Mouse (Mus musculus) CH12.LX (cell line): ENCODE measurements around the gene Slc39a13. TPM values are rescaled to one million over a fixed set of nuclear protein-coding genes. Genes with fewer than 3 reads are reported as not detected.

Experiments used
- DNase-seq: peaks from one replicate; pipeline ENCODE4 v3.0.0-alpha.2; 2013; ENCODE audit errors: extremely low read depth
- H3K27ac ChIP-seq: 2 replicates; pipeline ENCODE4 v1.5.1; 2012; ENCODE audit warnings: low read depth, mild to moderate bottlenecking, control low read depth, moderate library complexity; ENCODE audit not compliant: insufficient read depth
- H3K27me3 ChIP-seq: replicated peaks from 2 replicates; pipeline ENCODE3; 2012; ENCODE audit warnings: inconsistent platforms
- H3K36me3 ChIP-seq, 2 experiments: replicated peaks in 1 of 2; 2 replicates each; pipeline versions ENCODE3 to v1.6.1; 2012; ENCODE audit warnings: inconsistent platforms in 1 of 2, low read length in 1 of 2, mild to moderate bottlenecking in 1 of 2, mixed read lengths in 1 of 2, moderate library complexity in 1 of 2; ENCODE audit not compliant: control insufficient read depth in 1 of 2, insufficient read depth in 1 of 2
- H3K4me1 ChIP-seq, 2 experiments: 2 replicates each; pipeline ENCODE4 v1.6.1; 2012; ENCODE audit warnings: inconsistent platforms in 1 of 2, moderate library complexity in 1 of 2; ENCODE audit not compliant: insufficient read depth in 2 of 2, control insufficient read depth in 1 of 2
- H3K4me2 ChIP-seq: 2 replicates; pipeline ENCODE4 v1.6.1; 2012; ENCODE audit warnings: low read depth, mild to moderate bottlenecking, control low read depth; ENCODE audit not compliant: poor library complexity, insufficient read depth, severe bottlenecking
- H3K4me3 ChIP-seq, 3 experiments: fragments of 150-350 bp in 1 of 3; sonication (generic) in 1 of 3; replicated peaks in 1 of 3; 2 replicates each; pipeline versions ENCODE3 to v1.5.1; 2011 to 2012; ENCODE audit warnings: low read depth in 2 of 3, low read length in 2 of 3, mild to moderate bottlenecking in 2 of 3, moderate library complexity in 2 of 3, control low read depth in 1 of 3, improper control_type of control experiment in 1 of 3, inconsistent platforms in 1 of 3, mixed read lengths in 1 of 3; ENCODE audit not compliant: poor library complexity in 1 of 3
- H3K79me2 ChIP-seq: replicated peaks from 2 replicates; pipeline ENCODE4 v1.6.1; 2012; ENCODE audit warnings: mild to moderate bottlenecking, moderate library complexity; ENCODE audit not compliant: control insufficient read depth, poor library complexity, insufficient read depth, severe bottlenecking; ENCODE audit errors: extremely low read depth
- H3K9ac ChIP-seq: 2 replicates; pipeline ENCODE4 v1.6.1; 2012; ENCODE audit warnings: low read depth, mild to moderate bottlenecking, control low read depth, moderate library complexity; ENCODE audit not compliant: insufficient read depth
- H3K9me3 ChIP-seq: replicated peaks from 2 replicates; pipeline ENCODE3; 2012; ENCODE audit warnings: low read length, inconsistent platforms, mixed read lengths
- CTCF ChIP-seq, 2 experiments: IDR thresholded peaks in 1 of 2; conservative IDR thresholded peaks in 1 of 2; 2 replicates each; pipeline ENCODE4 v1.5.1; 2011 to 2012; ENCODE audit warnings: low read depth in 2 of 2, low read length in 2 of 2, improper control_type of control experiment in 1 of 2, inconsistent platforms in 1 of 2, mild to moderate bottlenecking in 1 of 2, moderate library complexity in 1 of 2
- E2F4 ChIP-seq: IDR thresholded peaks from 2 replicates; pipeline ENCODE4 v1.6.1; 2011; ENCODE audit warnings: low read depth, low read length, improper control_type of control experiment; ENCODE audit not compliant: insufficient replicate concordance
- ELF1 ChIP-seq: IDR thresholded peaks from 2 replicates; pipeline ENCODE4 v1.6.1; 2014; ENCODE audit warnings: low read depth, mild to moderate bottlenecking, inconsistent platforms, low read length, improper control_type of control experiment
- EP300 ChIP-seq: IDR thresholded peaks from 2 replicates; pipeline ENCODE4 v1.6.1; 2011; ENCODE audit warnings: low read length, improper control_type of control experiment
- ETS1 ChIP-seq: conservative IDR thresholded peaks from 2 replicates; pipeline ENCODE4 v1.6.1; 2012; ENCODE audit warnings: low read depth, mild to moderate bottlenecking, inconsistent platforms, low read length, improper control_type of control experiment, moderate library complexity
- GABPA ChIP-seq: IDR thresholded peaks from 2 replicates; pipeline ENCODE4 v1.6.1; 2012; ENCODE audit warnings: low read depth, low read length, improper control_type of control experiment, inconsistent platforms; ENCODE audit not compliant: insufficient replicate concordance
- HCFC1 ChIP-seq: IDR thresholded peaks from 2 replicates; pipeline ENCODE4 v1.6.1; 2012; ENCODE audit warnings: low read depth, mild to moderate bottlenecking, inconsistent platforms, low read length, improper control_type of control experiment
- IRF4 ChIP-seq: IDR thresholded peaks from 2 replicates; pipeline ENCODE4 v1.6.1; 2014; ENCODE audit warnings: low read depth, mild to moderate bottlenecking, inconsistent platforms, low read length, improper control_type of control experiment
- JUND ChIP-seq: conservative IDR thresholded peaks from 2 replicates; pipeline ENCODE4 v1.6.1; 2011; ENCODE audit warnings: low read depth, low read length, improper control_type of control experiment
- KAT2A ChIP-seq: IDR thresholded peaks from 2 replicates; pipeline ENCODE4 v1.6.1; 2012; ENCODE audit warnings: low read length, improper control_type of control experiment, inconsistent platforms; ENCODE audit not compliant: insufficient replicate concordance
- MAFK ChIP-seq: IDR thresholded peaks from 2 replicates; pipeline ENCODE4 v1.6.1; 2011; ENCODE audit warnings: low read length, improper control_type of control experiment; ENCODE audit not compliant: insufficient replicate concordance
- MAZ ChIP-seq: IDR thresholded peaks from 2 replicates; pipeline ENCODE4 v1.6.1; 2012; ENCODE audit warnings: low read depth, mild to moderate bottlenecking, inconsistent platforms, low read length, improper control_type of control experiment, moderate library complexity
- MEF2A ChIP-seq: IDR thresholded peaks from 2 replicates; pipeline ENCODE4 v1.6.1; 2014; ENCODE audit warnings: low read depth, mild to moderate bottlenecking, inconsistent platforms, low read length, improper control_type of control experiment, borderline replicate concordance
- MXI1 ChIP-seq: IDR thresholded peaks from 2 replicates; pipeline ENCODE4 v1.6.1; 2011; ENCODE audit warnings: mild to moderate bottlenecking, low read depth, low read length, improper control_type of control experiment
- MYC ChIP-seq: IDR thresholded peaks from 2 replicates; pipeline ENCODE4 v1.6.1; 2011; ENCODE audit warnings: low read depth, mild to moderate bottlenecking, improper control_type of control experiment, low read length
- NELFE ChIP-seq: IDR thresholded peaks from 2 replicates; pipeline ENCODE4 v1.6.1; 2011; ENCODE audit warnings: low read depth, low read length, improper control_type of control experiment
- NRF1 ChIP-seq: IDR thresholded peaks from 2 replicates; pipeline ENCODE4 v1.6.1; 2014; ENCODE audit warnings: low read depth, mild to moderate bottlenecking, inconsistent platforms, low read length, improper control_type of control experiment, moderate library complexity
- PAX5 ChIP-seq: IDR thresholded peaks from 2 replicates; pipeline ENCODE4 v1.6.1; 2012; ENCODE audit warnings: low read length, inconsistent platforms, mixed read lengths
- POLR2A ChIP-seq: IDR thresholded peaks from 2 replicates; pipeline ENCODE4 v1.6.1; 2011; ENCODE audit warnings: low read depth, mild to moderate bottlenecking, improper control_type of control experiment, low read length
- POLR2AphosphoS2 ChIP-seq: IDR thresholded peaks from 2 replicates; pipeline ENCODE4 v1.6.1; 2011; ENCODE audit warnings: low read depth, low read length, improper control_type of control experiment
- RAD21 ChIP-seq: IDR thresholded peaks from 2 replicates; pipeline ENCODE4 v1.6.1; 2011; ENCODE audit warnings: low read depth, mild to moderate bottlenecking, low read length, improper control_type of control experiment, moderate library complexity
- SIN3A ChIP-seq: IDR thresholded peaks from 2 replicates; pipeline ENCODE4 v1.6.1; 2012; ENCODE audit warnings: low read length, improper control_type of control experiment, inconsistent platforms
- SMC3 ChIP-seq: IDR thresholded peaks from 2 replicates; pipeline ENCODE4 v1.6.1; 2011; ENCODE audit warnings: low read depth, low read length, improper control_type of control experiment
- TCF12 ChIP-seq: IDR thresholded peaks from 2 replicates; pipeline ENCODE4 v1.6.1; 2014; ENCODE audit warnings: low read depth, mild to moderate bottlenecking, inconsistent platforms, low read length, improper control_type of control experiment
- UBTF ChIP-seq: IDR thresholded peaks from 2 replicates; pipeline ENCODE4 v1.6.1; 2012; ENCODE audit warnings: low read depth, mild to moderate bottlenecking, inconsistent platforms, low read length, improper control_type of control experiment, moderate library complexity
- USF1 ChIP-seq: IDR thresholded peaks from 2 replicates; pipeline ENCODE4 v1.6.1; 2014; ENCODE audit warnings: low read depth, mild to moderate bottlenecking, inconsistent platforms, low read length, improper control_type of control experiment
- USF2 ChIP-seq: conservative IDR thresholded peaks from 2 replicates; pipeline ENCODE4 v1.6.1; 2011; ENCODE audit warnings: low read depth, low read length, improper control_type of control experiment
- ZKSCAN1 ChIP-seq: IDR thresholded peaks from 2 replicates; pipeline ENCODE4 v1.6.1; 2012; ENCODE audit warnings: low read depth, inconsistent platforms, low read length, improper control_type of control experiment, borderline replicate concordance
- ZMIZ1 ChIP-seq: IDR thresholded peaks from 2 replicates; pipeline ENCODE4 v1.6.1; 2012; ENCODE audit warnings: low read depth, mild to moderate bottlenecking, inconsistent platforms, low read length, improper control_type of control experiment
- ZNF384 ChIP-seq: IDR thresholded peaks from 2 replicates; pipeline ENCODE4 v1.6.1; 2012; ENCODE audit warnings: low read depth, low read length, improper control_type of control experiment, inconsistent platforms
- dilution Hi-C: fragments of 300-500 bp; cut with MboI; formaldehyde crosslinking; loops from 2 replicates; pipeline ENCODE4 v1.14.3; 2020; ENCODE audit warnings: low sequenced_read_pairs; ENCODE audit not compliant: extremely low pct_unique_long_range_greater_than_20kb, extremely low pct_ligation_motif_present
- in situ Hi-C: fragments of 300-500 bp; cut with MboI; formaldehyde crosslinking; loops from 3 replicates; pipeline ENCODE4 v1.14.3; 2019; ENCODE audit warnings: low sequenced_read_pairs, low pct_ligation_motif_present, low pct_unique_long_range_greater_than_20kb, mixed read lengths
- polyA plus RNA-seq: library from polyadenylated mRNA; unstranded; fragments of >175 nt; gene quantifications from 2 replicates; pipeline ENCODE4 v1.2.1, GENCODE M21; 2012; ENCODE audit warnings: low read depth; ENCODE audit not compliant: insufficient read length
- total RNA-seq, 2 experiments: library from RNA; depleted of rRNA; stranded (reverse); fragments of 300-350 nt in 1 of 2; fragments of >200 nt in 1 of 2; gene quantifications; 2 replicates each; pipeline ENCODE4 v1.2.3; 2012 to 2014

The Slc39a13 gene
- total and polyA plus RNA-seq, 3 experiments = 3.5 to 7.5 (median 7.2) TPM

- peaks cover 0 to 8% of the 10 kb centered on the region in 2 experiments; a peak in 1 of 4 replicates for H3K4me1 ChIP-seq
- H3K79me2 ChIP-seq = no peaks in the 10 kb centered on the region
- dilution Hi-C loops = no loop called here
These were observed 39.0 kb downstream of the Slc39a13 start for GRCm38 (mm10) chr2:91031216-91031615.

GRCm38 (mm10) chr2:91027391-91028214 is 42.6 kb downstream of the Slc39a13 start:
- dilution Hi-C loops = no loop called here
- no peak for DNase-seq
- H3K4me3 ChIP-seq = no peak overlapping the region
- H3K4me2 ChIP-seq = no peak overlapping the region
- no peak overlapping the region for H3K27ac ChIP-seq
- H3K27me3 ChIP-seq = no peaks in the 10 kb centered on the region
- peaks cover 0 to 7% of the 10 kb centered on the region in 2 experiments for H3K36me3 ChIP-seq
- no peaks in the 10 kb centered on the region for H3K9me3 ChIP-seq
- no peak overlapping the region for H3K9ac ChIP-seq
- in situ Hi-C loops = no loop called here
- TF ChIP-seq SIN3A (no peak), EP300 (no peak), CTCF (conservative IDR thresholded peaks at IDR 0.05 in 1 of 2, IDR thresholded peaks at IDR 0.05 in 1 of 2; ENCODE audit: low read depth in 2 of 2, low read length in 2 of 2) (no peak), PAX5 (no peak), SMC3 (no peak), NRF1 (no peak), RAD21 (no peak), MYC (no peak), TCF12 (no peak), ELF1 (no peak), MAZ (no peak), NELFE (no peak), POLR2A (no peak), USF1 (no peak), USF2 (no peak), ZNF384 (no peak), ZKSCAN1 (no peak), POLR2AphosphoS2 (no peak), MXI1 (no peak), KAT2A (no peak)
- TF ChIP-seq, all 38 proteins: peak for 0
- H3K4me1 ChIP-seq = peaks cover 2 to 18% of the 10 kb centered on the region in 2 experiments; a peak in 2 of 4 replicates
- no peaks in the 10 kb centered on the region for H3K79me2 ChIP-seq

More at GRCm38 (mm10) chr2:91031216-91031615, 39.0 kb downstream of the Slc39a13 start:
- no peak for TF ChIP-seq KAT2A
- TF ChIP-seq ELF1 = no peak
- no peak for TF ChIP-seq ETS1
- TF ChIP-seq TCF12 = no peak
- TF ChIP-seq EP300 = no peak
- no peak for TF ChIP-seq MAFK
- no peak for TF ChIP-seq GABPA
- TF ChIP-seq E2F4 = no peak
- TF ChIP-seq RAD21 = no peak
- no peak for TF ChIP-seq ZMIZ1
- TF ChIP-seq JUND = no peak
- TF ChIP-seq POLR2AphosphoS2 = no peak
- no peak for TF ChIP-seq MEF2A
- no peak for TF ChIP-seq IRF4
- no peak for TF ChIP-seq USF2
- TF ChIP-seq HCFC1 = no peak
- TF ChIP-seq UBTF = no peak
- TF ChIP-seq MYC = no peak
- in situ Hi-C loops = no loop called here
- no peaks in the 10 kb centered on the region for H3K36me3 ChIP-seq
- H3K9me3 ChIP-seq = no peaks in the 10 kb centered on the region
- no peaks in the 10 kb centered on the region for H3K27me3 ChIP-seq
- no peak overlapping the region for H3K9ac ChIP-seq
- no peak overlapping the region for H3K4me2 ChIP-seq
- DNase-seq = no peak
- no peak overlapping the region for H3K27ac ChIP-seq
- no peak overlapping the region for H3K4me3 ChIP-seq
